ENCODE assay signal across 8 mouse cellular contexts in genomic region chr12:70111367-70112089, GRCm38 (mm10). TPM values are rescaled to one million over a fixed set of nuclear protein-coding genes. Genes with fewer than 3 reads are reported as not detected.
DNase-seq lines count a peak whose midpoint lies in the region; ATAC-seq and TF ChIP-seq lines count a peak whose summit lies in the region.

No protein-coding gene starts in this region.

- H3K27me3 ChIP-seq in embryonic facial prominence, embryonic 13.5 days = peaks cover 10% of the 10 kb centered on the region; the same call in 1 of the 2 replicates
- H3K27me3 ChIP-seq in heart, adult 2 months (ENCODE audit: control insufficient read depth, insufficient read depth, low read length) = no peaks in the 10 kb centered on the region
- no peaks in the 10 kb centered on the region for H3K27me3 ChIP-seq in kidney, adult 2 months (replicated peaks; ENCODE audit: control insufficient read depth, insufficient read depth, low read length)
- H3K27me3 ChIP-seq in liver, embryonic 11.5 days (replicated peaks; ENCODE audit: control insufficient read depth, insufficient read depth, low read length) = peaks cover 11% of the 10 kb centered on the region; the same call in 1 of the 2 replicates
- no peaks in the 10 kb centered on the region for H3K27me3 ChIP-seq in myocyte (ENCODE audit: control insufficient read depth, insufficient read depth, insufficient read length)

- H3K27ac ChIP-seq in embryonic facial prominence, embryonic 13.5 days = peak overlapping the region; percentile 81
- peak overlapping the region; percentile 90 for H3K27ac ChIP-seq in heart, adult 2 months
- peak overlapping the region; percentile 70 for H3K27ac ChIP-seq in kidney, adult 2 months (ENCODE audit: insufficient read depth, low read depth, low read length)
- peak overlapping the region; percentile 28; the same call in 1 of the 2 replicates for H3K27ac ChIP-seq in liver, embryonic 11.5 days (ENCODE audit: low read depth, low read length)

- H3K4me2 ChIP-seq in embryonic facial prominence, embryonic 13.5 days = peak overlapping the region; percentile 97
- peak overlapping the region; percentile 93 for H3K4me2 ChIP-seq in liver, embryonic 11.5 days
- H3K4me2 ChIP-seq in myocyte (ENCODE audit: low read depth) = peak overlapping the region; percentile 92

- WGBS in embryonic facial prominence, embryonic 13.5 days = under 1% methylated on average over 84 of the region's 101 CpGs
- WGBS in heart, adult 2 months = under 1% methylated on average over 101 of the region's 101 CpGs
- 1% methylated on average over 101 of the region's 101 CpGs for WGBS in kidney, adult 2 months
- WGBS in liver, embryonic 11.5 days = under 1% methylated on average over 97 of the region's 101 CpGs

- peaks cover 38% of the 10 kb centered on the region for H3K4me1 ChIP-seq in embryonic facial prominence, embryonic 13.5 days
- H3K4me1 ChIP-seq in heart, adult 2 months (ENCODE audit: control insufficient read depth, insufficient read depth, low read length) = peaks cover 6% of the 10 kb centered on the region
- H3K4me1 ChIP-seq in kidney, adult 2 months (ENCODE audit: control insufficient read depth, insufficient read depth, low read length) = peaks cover 8% of the 10 kb centered on the region; the same call in 1 of the 2 replicates
- H3K4me1 ChIP-seq in liver, embryonic 11.5 days (replicated peaks; ENCODE audit: control insufficient read depth, insufficient read depth, low read length) = peaks cover 6% of the 10 kb centered on the region

- peak; percentile 87 for DNase-seq in A20 (ENCODE audit: low read depth, low spot score)
- peak; percentile 48 to 59 for DNase-seq in adrenal gland, postnatal 4 days (ENCODE audit: low spot score in 2 of 2)
- DNase-seq in heart, adult 2 months = peak; percentile 89 to 91
- peak; percentile 80 for DNase-seq in kidney, adult 2 months
- peak; percentile 72 for DNase-seq in liver, embryonic 11.5 days (ENCODE audit: low spot score)
- DNase-seq in spleen, postnatal 4 days (ENCODE audit: low spot score in 2 of 2) = peak; percentile 75 to 89

- TF ChIP-seq CTCF in heart, adult 2 months (IDR thresholded peaks at IDR 0.05) = peak; percentile 14
- no peak for TF ChIP-seq CTCF in kidney, adult 2 months (conservative IDR thresholded peaks at IDR 0.05; ENCODE audit: insufficient read depth, insufficient read length, low read depth, low read length)

- TF ChIP-seq POLR2A in heart, adult 2 months (IDR thresholded peaks at IDR 0.05; ENCODE audit: insufficient read depth, low read depth, low read length) = peak; percentile 47; the same call in 1 of the 2 replicates
- no peak for TF ChIP-seq POLR2A in kidney, adult 2 months (IDR thresholded peaks at IDR 0.05; ENCODE audit: low read depth, low read length)
- TF ChIP-seq POLR2A in myocyte (IDR thresholded peaks at IDR 0.05; ENCODE audit: insufficient read length, low read depth) = peak; percentile 84

- H3K9ac ChIP-seq in embryonic facial prominence, embryonic 13.5 days = peak overlapping the region; percentile 91
- H3K9ac ChIP-seq in heart, adult 2 months (ENCODE audit: low read depth, low read length) = peak overlapping the region; percentile 93
- H3K9ac ChIP-seq in liver, embryonic 11.5 days (ENCODE audit: low read depth, low read length) = peak overlapping the region; percentile 71

- intact Hi-C loops in heart, adult 2 months (cut with DNase I) = loop anchor here (2.0 to 5.0 kb wide), 2 partner anchors 33 to 44 kb away; no protein-coding TSS in a partner anchor

- ATAC-seq in embryonic facial prominence, embryonic 13.5 days (ENCODE audit: insufficient number of reproducible peaks, insufficient read depth, low FRiP score, low TSS enrichment, low read depth) = peak; percentile 82
- peak; percentile 90 for ATAC-seq in liver, embryonic 11.5 days (replicated peaks; ENCODE audit: low FRiP score)

- no peak for TF ChIP-seq EP300 in heart, adult 2 months (IDR thresholded peaks at IDR 0.05; ENCODE audit: insufficient read depth, low read depth, low read length)

- no peaks in the 10 kb centered on the region for H3K36me3 ChIP-seq in embryonic facial prominence, embryonic 13.5 days
- H3K36me3 ChIP-seq in heart, adult 2 months (ENCODE audit: control insufficient read depth, insufficient read depth, low read length) = no peaks in the 10 kb centered on the region
- H3K36me3 ChIP-seq in kidney, adult 2 months (ENCODE audit: control insufficient read depth, insufficient read depth, low read length) = no peaks in the 10 kb centered on the region
- no peaks in the 10 kb centered on the region for H3K36me3 ChIP-seq in liver, embryonic 11.5 days (ENCODE audit: control insufficient read depth, insufficient read depth, low read length)
- no peaks in the 10 kb centered on the region for H3K36me3 ChIP-seq in myocyte (ENCODE audit: control insufficient read depth, insufficient read depth)

- H3K9me3 ChIP-seq in embryonic facial prominence, embryonic 13.5 days = no peaks in the 10 kb centered on the region
- H3K9me3 ChIP-seq in liver, embryonic 11.5 days (ENCODE audit: control insufficient read depth, low read length) = no peaks in the 10 kb centered on the region

- H3K4me3 ChIP-seq in embryonic facial prominence, embryonic 13.5 days = peak overlapping the region; percentile 87
- H3K4me3 ChIP-seq in heart, adult 2 months = peak overlapping the region; percentile 91
- H3K4me3 ChIP-seq in kidney, adult 2 months (ENCODE audit: insufficient read depth, low read depth, low read length) = peak overlapping the region; percentile 86
- H3K4me3 ChIP-seq in liver, embryonic 11.5 days (ENCODE audit: low read depth, low read length) = peak overlapping the region; percentile 67
- peak overlapping the region; percentile 40 for H3K4me3 ChIP-seq in myocyte

- H3ac ChIP-seq in myocyte (ENCODE audit: control insufficient read depth, insufficient read length) = peak overlapping the region; percentile 95

- no peaks in the 10 kb centered on the region for H3K79me2 ChIP-seq in heart, adult 2 months (replicated peaks; ENCODE audit: control insufficient read depth, insufficient read depth, low read length)
- H3K79me2 ChIP-seq in myocyte (ENCODE audit: control insufficient read depth, insufficient read depth) = peaks cover 38% of the 10 kb centered on the region

TF ChIP-seq in myocyte, 11 proteins besides CTCF, POLR2A, EP300 and RAD21:
- TF ChIP-seq MYOD1 (IDR thresholded peaks at IDR 0.05; ENCODE audit: control insufficient read depth in 1 of 3, insufficient read length in 2 of 3, low read depth in 2 of 3) (peak in 2 of 3 experiments; percentile 9 to 46), USF1 (IDR thresholded peaks at IDR 0.05; ENCODE audit: low read depth) (no peak), TCF12 (IDR thresholded peaks at IDR 0.05; ENCODE audit: insufficient read depth, poor library complexity, severe bottlenecking) (no peak), MYOG (IDR thresholded peaks at IDR 0.05; ENCODE audit: control insufficient read depth in 1 of 3, insufficient read depth in 1 of 3, insufficient read length in 2 of 3, low read depth in 2 of 3) (peak in 1 of 3 experiments; percentile 38), SRF (IDR thresholded peaks at IDR 0.05; ENCODE audit: control insufficient read depth, insufficient read length, low read depth) (no peak), CEBPB (IDR thresholded peaks at IDR 0.05; ENCODE audit: insufficient read depth, poor library complexity, severe bottlenecking) (no peak), TCF3 (IDR thresholded peaks at IDR 0.05; ENCODE audit: insufficient read length, low read depth) (no peak), REST (IDR thresholded peaks at IDR 0.05; ENCODE audit: insufficient read depth, insufficient read length) (no peak), POLR2AphosphoS2 (IDR thresholded peaks at IDR 0.05; ENCODE audit: insufficient read length, low read depth) (peak; percentile 53), MAX (IDR thresholded peaks at IDR 0.05; ENCODE audit: low read depth) (no peak)

RNA-seq across cellular contexts. Expression of gene Nin, which starts 2.0 kb away (rescaled TPM):
- 10 to 100 TPM; 44.6 to 45.0 TPM for total RNA-seq in adrenal gland, postnatal 4 days (2021)
- polyA plus RNA-seq in embryonic facial prominence, embryonic 13.5 days (2015; fragmentation: Nextera tagmentation; extraction: Ambion mirVana) = 12.0 and 12.3 TPM in 2 replicates
- 10 to 100 TPM; 13.7 to 17.3 TPM for total RNA-seq in heart, adult 2 months (2021)
- 4.5 and 9.3 TPM in 2 replicates for polyA plus RNA-seq in heart, adult 2 months (2012; rRNA removed)
- 4.9 and 5.2 TPM in 2 replicates for polyA plus RNA-seq in kidney, adult 2 months (2012; rRNA removed)
- polyA plus RNA-seq in liver, embryonic 11.5 days (2014; fragmentation: Nextera tagmentation; extraction: Ambion mirVana) = 7.7 and 9.4 TPM in 2 replicates
- polyA plus RNA-seq in myocyte (2012; fragmentation: generic; extraction: Trizol) = 5.0 TPM

RNA-seq across cellular contexts. Expression of gene Abhd12b, which starts 42.4 kb away (rescaled TPM):
- not detected for total RNA-seq in adrenal gland, postnatal 4 days (2021)
- polyA plus RNA-seq in embryonic facial prominence, embryonic 13.5 days (2015; fragmentation: Nextera tagmentation; extraction: Ambion mirVana) = 0.18 and 0.21 TPM in 2 replicates
- total RNA-seq in heart, adult 2 months (2021) = not detected
- not detected in 2 replicates for polyA plus RNA-seq in heart, adult 2 months (2012; rRNA removed)
- polyA plus RNA-seq in kidney, adult 2 months (2012; rRNA removed) = not detected in 2 replicates
- 0.12 TPM in 1 of 2 replicates, not detected in the other for polyA plus RNA-seq in liver, embryonic 11.5 days (2014; fragmentation: Nextera tagmentation; extraction: Ambion mirVana)
- not detected for polyA plus RNA-seq in myocyte (2012; fragmentation: generic; extraction: Trizol)

Comparison
In these comparisons a context has a peak if more than half of its experiments do, and no peak if none do; other contexts are left out.
1. Peak in every context shown above with its lines: DNase-seq, ATAC-seq, H3K4me3 ChIP-seq and H3K27ac ChIP-seq.
2. H3K27ac ChIP-seq: peak in every context shown above with its lines; median percentile 90 in heart, adult 2 months; 81 in embryonic facial prominence, embryonic 13.5 days; 70 in kidney, adult 2 months; 28 in liver, embryonic 11.5 days.
3. H3K4me3 ChIP-seq: peak in every context shown above with its lines; median percentile 91 in heart, adult 2 months; 87 in embryonic facial prominence, embryonic 13.5 days; 86 in kidney, adult 2 months; 67 in liver, embryonic 11.5 days; 40 in myocyte.